Mouse (Mus musculus): Measurements from ENCODE around the gene Cldn9. TPM values are rescaled to one million over a fixed set of nuclear protein-coding genes. Genes with fewer than 3 reads are reported as not detected.

Cldn9 gene
- polyA plus RNA-seq, 1 experiment = 0.10 TPM

GRCm38 (mm10) chr17:23700079-23700478 is 16.3 kb upstream of the Cldn9 start:
- H3K36me3 ChIP-seq (ENCODE audit: control insufficient read depth, insufficient read depth, low read length) = no peaks in the 10 kb centered on the region
- peak overlapping the region; percentile 80 for H3K4me3 ChIP-seq (ENCODE audit: low read depth, low read length)
- H3K4me1 ChIP-seq (ENCODE audit: control insufficient read depth, insufficient read depth, insufficient read length, low read length) = peaks cover 5% of the 10 kb centered on the region; the same call in 1 of the 2 replicates
- H3K27ac ChIP-seq (ENCODE audit: insufficient read depth, low read depth, low read length) = no peak overlapping the region
- peaks cover 12% of the 10 kb centered on the region for H3K27me3 ChIP-seq (ENCODE audit: control insufficient read depth, insufficient read depth, low read length)
- TF ChIP-seq POLR2A (IDR thresholded peaks at IDR 0.05; ENCODE audit: low read depth, low read length) = no peak; the same call in 1 of the 2 replicates
- TF ChIP-seq CTCF (IDR thresholded peaks at IDR 0.05; ENCODE audit: extremely low read depth, insufficient read length, insufficient replicate concordance, low read depth, low read length) = peak; percentile 63; the same call in 1 of the 2 replicates
- WGBS = under 1% methylated on average over 28 of the region's 28 CpGs

GRCm38 (mm10) chr17:23699131-23700077 is 15.6 kb upstream of the Cldn9 start:
- WGBS = under 1% methylated on average over 98 of the region's 101 CpGs
- Histone ChIP-seq H3K36me3 (ENCODE audit: control insufficient read depth, insufficient read depth, low read length) (no peaks in the 10 kb centered on the region), H3K4me1 (ENCODE audit: control insufficient read depth, insufficient read depth, insufficient read length, low read length) (peaks cover 5% of the 10 kb centered on the region; the same call in 1 of the 2 replicates), H3K4me3 (ENCODE audit: low read depth, low read length) (peak overlapping the region; percentile 80), H3K27me3 (ENCODE audit: control insufficient read depth, insufficient read depth, low read length) (peaks cover 12% of the 10 kb centered on the region), H3K27ac (ENCODE audit: insufficient read depth, low read depth, low read length) (no peak overlapping the region)
- TF ChIP-seq CTCF (IDR thresholded peaks at IDR 0.05; ENCODE audit: extremely low read depth, insufficient read length, insufficient replicate concordance, low read depth, low read length) (no peak), POLR2A (IDR thresholded peaks at IDR 0.05; ENCODE audit: low read depth, low read length) (no peak)

GRCm38 (mm10) chr17:23695801-23696200 is 12.0 kb upstream of the Cldn9 start:
- no peak for TF ChIP-seq POLR2A (IDR thresholded peaks at IDR 0.05; ENCODE audit: low read depth, low read length)
- H3K4me1 ChIP-seq (ENCODE audit: control insufficient read depth, insufficient read depth, insufficient read length, low read length) = peaks cover 5% of the 10 kb centered on the region; the same call in 1 of the 2 replicates
- H3K36me3 ChIP-seq (ENCODE audit: control insufficient read depth, insufficient read depth, low read length) = no peaks in the 10 kb centered on the region
- 72% methylated on average over 3 of the region's 3 CpGs for WGBS
- H3K27me3 ChIP-seq (ENCODE audit: control insufficient read depth, insufficient read depth, low read length) = peaks cover 8% of the 10 kb centered on the region
- H3K4me3 ChIP-seq (ENCODE audit: low read depth, low read length) = no peak overlapping the region
- H3K27ac ChIP-seq (ENCODE audit: insufficient read depth, low read depth, low read length) = no peak overlapping the region

- no peak for TF ChIP-seq CTCF (IDR thresholded peaks at IDR 0.05; ENCODE audit: extremely low read depth, insufficient read length, insufficient replicate concordance, low read depth, low read length)
- TF ChIP-seq POLR2A (IDR thresholded peaks at IDR 0.05; ENCODE audit: low read depth, low read length) = no peak
- no peak overlapping the region for H3K4me3 ChIP-seq (ENCODE audit: low read depth, low read length)
- no peaks in the 10 kb centered on the region for H3K36me3 ChIP-seq (ENCODE audit: control insufficient read depth, insufficient read depth, low read length)
- H3K27ac ChIP-seq (ENCODE audit: insufficient read depth, low read depth, low read length) = no peak overlapping the region
- peaks cover 3% of the 10 kb centered on the region; the same call in 1 of the 2 replicates for H3K4me1 ChIP-seq (ENCODE audit: control insufficient read depth, insufficient read depth, insufficient read length, low read length)
- WGBS = 50% methylated on average over 1 of the region's 1 CpGs
- H3K27me3 ChIP-seq (ENCODE audit: control insufficient read depth, insufficient read depth, low read length) = peaks cover 4% of the 10 kb centered on the region
Measured at GRCm38 (mm10) chr17:23694491-23694890, 10.7 kb upstream of the Cldn9 start.

GRCm38 (mm10) chr17:23683226-23683625 is 600 bp downstream of the Cldn9 start:
- WGBS = 55% methylated on average over 15 of the region's 15 CpGs
- H3K27ac ChIP-seq (ENCODE audit: insufficient read depth, low read depth, low read length) = no peak overlapping the region
- no peak overlapping the region for H3K4me3 ChIP-seq (ENCODE audit: low read depth, low read length)
- peaks cover 15% of the 10 kb centered on the region for H3K27me3 ChIP-seq (ENCODE audit: control insufficient read depth, insufficient read depth, low read length)
- no peaks in the 10 kb centered on the region for H3K36me3 ChIP-seq (ENCODE audit: control insufficient read depth, insufficient read depth, low read length)
- H3K4me1 ChIP-seq (ENCODE audit: control insufficient read depth, insufficient read depth, insufficient read length, low read length) = no peaks in the 10 kb centered on the region
- TF ChIP-seq POLR2A (IDR thresholded peaks at IDR 0.05; ENCODE audit: low read depth, low read length) (no peak), CTCF (IDR thresholded peaks at IDR 0.05; ENCODE audit: extremely low read depth, insufficient read length, insufficient replicate concordance, low read depth, low read length) (no peak)

- WGBS = 86% methylated on average over 3 of the region's 3 CpGs
- H3K4me3 ChIP-seq (ENCODE audit: low read depth, low read length) = no peak overlapping the region
- H3K27ac ChIP-seq (ENCODE audit: insufficient read depth, low read depth, low read length) = no peak overlapping the region
- H3K4me1 ChIP-seq (ENCODE audit: control insufficient read depth, insufficient read depth, insufficient read length, low read length) = no peaks in the 10 kb centered on the region
- H3K36me3 ChIP-seq (ENCODE audit: control insufficient read depth, insufficient read depth, low read length) = no peaks in the 10 kb centered on the region
- peaks cover 15% of the 10 kb centered on the region for H3K27me3 ChIP-seq (ENCODE audit: control insufficient read depth, insufficient read depth, low read length)
- no peak for TF ChIP-seq POLR2A (IDR thresholded peaks at IDR 0.05; ENCODE audit: low read depth, low read length)
- no peak for TF ChIP-seq CTCF (IDR thresholded peaks at IDR 0.05; ENCODE audit: extremely low read depth, insufficient read length, insufficient replicate concordance, low read depth, low read length)
Measured at GRCm38 (mm10) chr17:23682530-23682929, 1.3 kb downstream of the Cldn9 start.

GRCm38 (mm10) chr17:23682092-23682491 is 1.7 kb downstream of the Cldn9 start:
- WGBS = 27% methylated on average over 4 of the region's 4 CpGs
- TF ChIP-seq CTCF (IDR thresholded peaks at IDR 0.05; ENCODE audit: extremely low read depth, insufficient read length, insufficient replicate concordance, low read depth, low read length) (no peak), POLR2A (IDR thresholded peaks at IDR 0.05; ENCODE audit: low read depth, low read length) (no peak)
- Histone ChIP-seq H3K4me1 (ENCODE audit: control insufficient read depth, insufficient read depth, insufficient read length, low read length) (no peaks in the 10 kb centered on the region), H3K27ac (ENCODE audit: insufficient read depth, low read depth, low read length) (no peak overlapping the region), H3K27me3 (ENCODE audit: control insufficient read depth, insufficient read depth, low read length) (peaks cover 15% of the 10 kb centered on the region), H3K36me3 (ENCODE audit: control insufficient read depth, insufficient read depth, low read length) (no peaks in the 10 kb centered on the region), H3K4me3 (ENCODE audit: low read depth, low read length) (no peak overlapping the region)
